Mouse (Mus musculus): ENCODE results near the gene Olfr1346.
A peak's percentile ranks its signal among the peaks of the same experiment; 100 is the strongest.
"Not testable (repeated sequence)": the region's sequence is repeated elsewhere in the genome, so short reads cannot be mapped to it uniquely, and the experiment has no call there.

Gene Olfr1346

GRCm38 (mm10) chr7:6466951-6467350 is at the start of gene Olfr1346:
TSS of gene Olfr1346 (plus strand) at chr7:6467101.
- DNase-seq (ENCODE audit: low spot score in 2 of 2) = no peak

GRCm38 (mm10) chr7:6419894-6420293 is 47.0 kb upstream of the Olfr1346 start:
- DNase-seq (ENCODE audit: low spot score in 2 of 2) = peak; percentile 67 to 68

- DNase-seq (ENCODE audit: low spot score in 2 of 2) = no peak
Observed at GRCm38 (mm10) chr7:6429381-6429780, 37.5 kb upstream of the Olfr1346 start.

GRCm38 (mm10) chr7:6430342-6430741 is 36.6 kb upstream of the Olfr1346 start:
- no peak for DNase-seq (ENCODE audit: low spot score in 2 of 2)

GRCm38 (mm10) chr7:6438388-6438787 is 28.5 kb upstream of the Olfr1346 start, which contains the start of gene Olfr1344:
TSS of gene Olfr1344 (plus strand) at chr7:6438688.
- DNase-seq (ENCODE audit: low spot score in 2 of 2) = no peak

- no peak for DNase-seq (ENCODE audit: low spot score in 2 of 2)
Observed at GRCm38 (mm10) chr7:6441173-6441572, 25.7 kb upstream of the Olfr1346 start.

- DNase-seq (ENCODE audit: low spot score in 2 of 2) = no peak
Observed at GRCm38 (mm10) chr7:6447771-6448170, 19.1 kb upstream of the Olfr1346 start.

GRCm38 (mm10) chr7:6455868-6456267 is 11.0 kb upstream of the Olfr1346 start, which contains the start of gene Olfr1336:
TSS of gene Olfr1336 (plus strand) at chr7:6456168.
- no peak for DNase-seq (ENCODE audit: low spot score in 2 of 2)

- DNase-seq (ENCODE audit: low spot score in 2 of 2) = no peak
Observed at GRCm38 (mm10) chr7:6456399-6456798, 10.5 kb upstream of the Olfr1346 start.

- not testable (repeated sequence) for DNase-seq (ENCODE audit: low spot score in 2 of 2)
Observed at GRCm38 (mm10) chr7:6477633-6478032, 10.7 kb downstream of the Olfr1346 start.

GRCm38 (mm10) chr7:6486841-6487240 is 19.9 kb downstream of the Olfr1346 start, which contains the start of gene Olfr5:
TSS of gene Olfr5 (minus strand) at chr7:6486941.
- DNase-seq (ENCODE audit: low spot score in 2 of 2) = no peak

GRCm38 (mm10) chr7:6499655-6500054 is 32.8 kb downstream of the Olfr1346 start, which contains the start of gene Olfr1347:
TSS of gene Olfr1347 (minus strand) at chr7:6499755.
- DNase-seq (ENCODE audit: low spot score in 2 of 2) = no peak

GRCm38 (mm10) chr7:6508648-6509047 is 41.7 kb downstream of the Olfr1346 start, which contains the start of gene Olfr1348:
TSS of gene Olfr1348 (minus strand) at chr7:6508748.
- no peak for DNase-seq (ENCODE audit: low spot score in 2 of 2)

GRCm38 (mm10) chr7:6521666-6522065 is 54.8 kb downstream of the Olfr1346 start:
- no peak for DNase-seq (ENCODE audit: low spot score in 2 of 2)

- no peak for DNase-seq (ENCODE audit: low spot score in 2 of 2)
Observed at GRCm38 (mm10) chr7:6522850-6523249, 55.9 kb downstream of the Olfr1346 start, which contains the start of gene Olfr1349. TSS of gene Olfr1349 (minus strand) at chr7:6522950.

- DNase-seq (ENCODE audit: low spot score in 2 of 2) = no peak
Observed at GRCm38 (mm10) chr7:6525001-6525400, 58.1 kb downstream of the Olfr1346 start.

GRCm38 (mm10) chr7:6526141-6526540 is 59.2 kb downstream of the Olfr1346 start:
- no peak for DNase-seq (ENCODE audit: low spot score in 2 of 2)
